Mouse (Mus musculus) left cerebral cortex, postnatal 36 days (tissue): ENCODE results near the gene Clcf1. TPM values are rescaled to one million over a fixed set of nuclear protein-coding genes. Genes with fewer than 3 reads are reported as not detected.
A peak's percentile ranks its signal among the peaks of the same experiment; 100 is the strongest.

ENCODE experiments used
- DNase-seq, 2 experiments: peaks; one replicate each; pipeline ENCODE4 v3.0.0; 2021 to 2022; ENCODE audit warnings: low spot score in 2 of 2, mixed read lengths in 1 of 2
- intact Hi-C: fragments of 180-260 bp; cut with DNase I; formaldehyde crosslinking; loops from one replicate; pipeline ENCODE4 v1.15.1; 2025
- total RNA-seq, 2 experiments: library from RNA; stranded (reverse); gene quantifications; 2 replicates each; pipeline ENCODE4 v1.2.3; 2021

Gene Clcf1
- 1 to 10 TPM in 1 of 2 experiments, under 1 TPM in 1; 0.84 to 1.2 TPM for total RNA-seq

- intact Hi-C loops: no loop called here
- no peak for DNase-seq
Measured at GRCm38 (mm10) chr19:4214071-4214770, at the start of gene Clcf1, which contains the start of gene AC109138.7. Gene Clcf1, plus strand, starts transcription at chr19:4214238. Gene AC109138.7, plus strand, starts transcription at chr19:4214357.

- DNase-seq: no peak
- intact Hi-C loops: loop anchor here (5.0 kb wide), 1 partner anchor 38 kb away; the partner anchor contains the start of gene Rad9a
Measured at GRCm38 (mm10) chr19:4164721-4165120, 49.3 kb upstream of the Clcf1 start.

DNA sequence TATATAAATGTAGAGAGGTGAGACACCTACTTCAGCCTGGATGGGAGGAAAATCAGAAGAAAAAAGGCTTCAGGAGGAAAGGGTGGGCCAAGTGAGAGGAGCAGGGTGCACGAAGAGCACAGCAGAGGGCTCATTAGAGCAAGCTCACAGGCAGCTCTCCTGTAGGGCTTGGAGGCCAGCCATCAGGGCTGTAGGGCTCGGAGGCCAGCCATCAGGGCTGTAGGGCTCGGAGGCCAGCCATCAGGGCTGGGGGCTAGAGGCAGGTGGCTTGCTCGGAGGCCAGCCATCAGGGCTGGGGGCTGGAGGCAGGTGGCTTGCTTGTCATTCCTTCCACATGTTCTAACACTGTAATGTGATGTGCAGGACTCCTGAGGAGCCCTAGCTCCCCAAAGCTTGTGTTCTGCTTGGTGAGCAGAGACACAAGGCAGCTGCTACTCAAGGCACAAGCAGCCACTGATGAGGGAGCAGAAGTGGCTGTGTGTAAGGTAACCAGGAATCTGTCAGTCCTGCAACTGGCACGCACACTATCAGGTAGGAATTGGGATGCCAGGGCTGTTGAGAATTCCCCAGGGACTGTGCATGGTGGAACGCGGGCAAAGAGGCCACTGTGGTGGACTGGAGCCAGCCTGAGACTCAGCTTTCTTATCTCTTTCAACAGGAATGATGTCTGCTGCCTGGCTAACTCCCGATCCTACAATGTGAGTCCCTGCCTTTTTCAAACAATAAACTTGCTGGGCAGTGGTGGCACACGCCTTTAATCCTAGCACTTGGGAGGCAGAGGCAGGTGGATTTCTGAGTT, 47.2 kb upstream of the Clcf1 start:
- intact Hi-C loops: loop anchor here (5.0 kb wide), 1 partner anchor 35 kb away; the partner anchor contains the start of gene Rad9a
- no peak for DNase-seq

DNA sequence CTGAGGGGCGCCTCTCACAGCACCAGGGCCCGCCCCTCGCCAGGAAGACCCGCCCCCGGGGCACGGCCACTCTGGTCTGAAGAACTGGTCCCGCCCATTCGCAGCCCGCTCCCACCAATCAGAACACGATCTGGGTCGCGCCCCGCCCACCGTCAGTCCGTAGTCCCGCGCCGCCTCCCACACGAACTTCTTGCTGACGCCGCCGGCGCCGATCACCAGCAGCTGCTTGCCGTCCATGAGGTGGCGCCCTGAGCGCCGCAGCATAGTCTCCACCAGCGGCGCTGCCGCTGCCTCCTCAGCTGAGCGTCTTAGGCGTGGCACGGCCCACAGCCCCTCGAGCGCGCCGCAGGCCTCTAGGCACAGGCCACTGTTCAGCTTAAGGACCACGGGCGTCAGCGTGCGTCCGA, 44.7 kb upstream of the Clcf1 start:
- DNase-seq: peak; percentile 100
- intact Hi-C loops: loop anchor here (1.0 to 5.0 kb wide), 2 partner anchors 33 to 62 kb away; partner anchors contain the start of genes Pold4 and Rad9a

- intact Hi-C loops: loop anchor here (1.0 to 5.0 kb wide), 3 partner anchors 17 to 61 kb away; partner anchors contain the start of genes Pold4 and Rad9a
- no peak for DNase-seq
Measured at GRCm38 (mm10) chr19:4169810-4170209, 44.2 kb upstream of the Clcf1 start.

GRCm38 (mm10) chr19:4170723-4171392, 43.2 kb upstream of the Clcf1 start:
- DNase-seq: no peak
- intact Hi-C loops: loop anchor here (2.0 kb wide), 1 partner anchor 16 kb away; no protein-coding TSS in a partner anchor

GRCm38 (mm10) chr19:4171393-4172290, 42.4 kb upstream of the Clcf1 start:
- intact Hi-C loops: loop anchor here (2.0 kb wide), 1 partner anchor 15 kb away; no protein-coding TSS in a partner anchor
- DNase-seq: no peak

DNA sequence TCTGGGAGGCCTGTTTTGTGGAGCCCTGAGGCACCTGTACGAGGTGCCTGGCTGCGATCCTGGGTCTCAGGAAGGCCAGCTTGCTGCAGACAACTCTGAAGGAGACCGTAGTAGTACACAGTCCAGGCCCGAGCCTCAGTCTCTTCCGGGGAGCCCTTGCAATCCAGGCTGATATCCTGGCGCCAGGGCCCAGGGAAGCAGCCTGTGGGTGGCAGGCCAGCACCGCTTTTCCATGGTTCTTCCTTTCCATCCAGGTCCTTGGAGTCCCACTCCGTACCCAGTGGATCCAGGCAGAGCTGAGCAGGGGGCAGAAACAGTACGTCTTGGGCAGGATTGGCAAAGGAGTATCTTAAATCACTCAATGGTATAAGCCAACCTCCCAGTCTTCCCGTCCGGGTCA, 41.1 kb upstream of the Clcf1 start:
- intact Hi-C loops: no loop called here
- no peak for DNase-seq

DNA sequence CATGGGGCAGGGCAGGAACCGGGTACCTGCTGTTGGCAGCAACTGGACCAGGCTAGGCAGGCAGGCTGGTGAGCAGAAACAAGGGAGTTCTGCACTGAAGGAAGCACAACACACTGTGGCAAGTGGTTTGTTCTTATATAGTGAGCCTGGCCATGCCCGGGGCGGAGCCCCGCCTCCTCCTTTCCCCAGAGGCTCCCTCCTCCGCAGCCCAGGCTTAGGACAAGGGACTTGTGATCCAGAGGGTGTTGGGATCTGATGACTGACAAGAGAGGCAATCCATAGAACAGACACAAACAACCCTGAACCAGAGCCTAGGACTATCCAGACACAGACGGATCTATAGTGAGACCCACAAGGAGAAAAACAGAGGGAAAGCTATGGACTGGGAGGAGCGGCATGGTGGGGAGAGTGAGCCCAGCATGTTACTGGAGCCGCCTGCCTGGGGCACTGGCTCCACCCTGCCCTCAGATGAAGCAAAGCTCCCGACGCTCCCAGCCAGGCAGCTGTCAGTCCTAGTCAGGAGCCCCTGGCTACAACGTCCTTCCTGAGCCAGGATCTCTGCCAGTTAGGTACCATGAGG, 38.6 kb upstream of the Clcf1 start, which contains the start of gene Carns1:
Gene Carns1 (minus strand): TSS at position 112 of the 580 bp plus-strand sequence.
- intact Hi-C loops: no loop called here
- no peak for DNase-seq

DNA sequence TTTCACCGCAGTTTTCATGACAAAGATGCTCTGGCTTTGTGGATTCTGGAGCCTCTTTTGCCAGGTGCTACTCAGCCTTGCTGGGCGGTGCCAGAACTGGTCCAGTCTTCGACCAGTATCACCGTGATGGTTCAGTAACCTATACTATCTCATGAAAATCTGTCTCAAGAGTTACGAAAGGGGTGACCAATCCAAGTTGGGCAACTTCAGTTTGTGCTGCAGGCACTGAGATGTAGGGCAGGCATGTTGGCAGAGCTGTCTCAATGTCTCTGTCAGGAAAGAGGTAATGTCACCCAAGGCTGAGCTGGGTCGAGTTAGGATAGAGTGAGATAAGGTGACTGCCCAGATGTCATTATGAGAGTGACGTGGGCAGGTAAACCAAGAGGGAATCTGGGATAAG, 33.6 kb upstream of the Clcf1 start:
- no peak for DNase-seq
- intact Hi-C loops: no loop called here

- intact Hi-C loops: no loop called here
- DNase-seq: peak; percentile 69
Measured at GRCm38 (mm10) chr19:4181892-4182291, 32.1 kb upstream of the Clcf1 start.

DNA sequence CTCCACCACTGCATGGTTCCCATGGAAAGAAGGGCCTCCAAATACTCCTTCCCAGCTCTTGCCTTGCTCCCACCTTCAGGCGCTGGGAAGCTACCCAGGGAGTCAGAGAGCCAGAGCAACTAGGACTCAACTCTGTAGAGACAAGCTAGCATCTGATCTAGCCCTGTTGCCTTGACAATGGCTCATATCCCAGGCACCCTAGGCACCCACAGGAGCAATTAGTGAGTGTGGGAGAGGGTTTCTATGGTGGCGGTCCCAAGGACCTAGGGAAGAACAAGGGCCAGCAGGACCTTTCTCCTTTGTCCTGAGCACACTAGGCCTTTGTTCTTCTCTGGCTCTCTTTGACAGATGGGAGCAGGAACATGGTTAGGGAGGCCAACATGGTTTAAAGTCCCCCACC, 30.3 kb upstream of the Clcf1 start:
- DNase-seq: no peak
- intact Hi-C loops: no loop called here

DNA sequence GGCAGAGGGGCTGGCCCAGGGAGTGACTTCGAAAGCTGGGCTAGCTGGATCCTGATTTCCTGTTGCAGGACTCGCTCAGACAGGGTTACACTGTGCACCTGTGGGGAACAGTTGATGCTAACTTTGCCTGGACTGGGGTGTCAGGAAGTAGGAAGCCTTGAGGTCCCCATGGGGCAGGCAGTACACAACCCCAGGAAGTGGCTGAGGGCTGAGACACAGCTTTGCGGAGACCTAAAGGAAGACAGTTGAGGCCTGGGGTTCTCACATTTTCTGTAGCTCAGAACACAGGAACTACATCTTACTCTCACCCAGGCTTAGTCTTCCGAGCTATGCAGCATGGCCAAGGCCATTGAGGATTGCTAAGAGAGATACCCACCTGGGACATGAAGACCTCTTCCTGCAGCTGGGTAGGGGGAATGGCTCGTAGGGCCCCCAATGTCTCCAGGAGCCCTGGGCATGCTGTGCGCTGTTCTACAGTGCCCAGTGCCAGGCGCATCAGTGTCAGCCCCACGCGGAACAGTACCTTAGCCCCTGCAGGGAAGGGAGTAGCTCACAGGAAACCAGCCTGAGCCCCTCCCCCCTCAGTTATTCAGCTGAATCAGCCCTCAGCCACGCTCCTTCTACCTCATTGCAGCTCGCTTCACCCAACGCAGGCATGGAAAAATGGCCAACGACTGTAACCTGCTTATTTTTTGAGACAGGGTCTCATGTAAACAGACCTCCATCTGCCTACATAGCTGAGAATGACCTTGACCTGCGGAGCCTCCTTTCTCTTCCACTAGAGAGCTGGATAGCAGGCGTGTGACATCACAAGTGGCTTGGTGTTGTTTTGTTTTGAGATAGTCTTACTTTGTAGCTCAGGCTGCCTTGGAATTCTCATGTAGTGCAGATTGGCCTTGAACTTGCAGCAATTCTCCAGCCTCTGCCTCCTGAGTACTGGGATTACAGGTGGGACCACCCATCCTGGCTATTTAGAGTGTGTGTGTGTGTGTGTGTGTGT, 28.8 kb upstream of the Clcf1 start:
- intact Hi-C loops: no loop called here
- no peak for DNase-seq

- no peak for DNase-seq
- intact Hi-C loops: loop anchor here (2.0 kb wide), 1 partner anchor 17 kb away; no protein-coding TSS in a partner anchor
Measured at GRCm38 (mm10) chr19:4187303-4187702, 26.7 kb upstream of the Clcf1 start.

GRCm38 (mm10) chr19:4189051-4189620, 24.9 kb upstream of the Clcf1 start:
- DNase-seq: no peak
- intact Hi-C loops: no loop called here

GRCm38 (mm10) chr19:4190831-4191334, 23.2 kb upstream of the Clcf1 start, which contains the start of gene Tbc1d10c:
Gene Tbc1d10c, minus strand, starts transcription at chr19:4191284.
- intact Hi-C loops: loop anchor here (5.0 kb wide), 1 partner anchor 64 kb away; the partner anchor contains the start of gene Aip
- DNase-seq: no peak
